Mouse (Mus musculus) heart, embryonic 16.5 days (tissue): ENCODE results near the gene Csnk2a2. TPM values are rescaled to one million over a fixed set of nuclear protein-coding genes. Genes with fewer than 3 reads are reported as not detected.
A peak's percentile ranks its signal among the peaks of the same experiment; 100 is the strongest.

Source experiments
- ATAC-seq: fragments of 200-750 bp; cut with Nextera tagmentation; replicated peaks from 2 replicates; pipeline ENCODE4 v1.8.0; 2017; ENCODE audit warnings: moderate number of reproducible peaks; ENCODE audit not compliant: insufficient read depth, low FRiP score; ENCODE audit errors: extremely low read depth
- H3K27ac ChIP-seq: fragments of 300-500 bp; sonication (generic); 2 replicates; pipeline ENCODE4 v1.5.1; 2014; ENCODE audit warnings: mild to moderate bottlenecking, low read length, control low read depth, moderate library complexity
- H3K27me3 ChIP-seq: fragments of 300-500 bp; sonication (generic); 2 replicates; pipeline ENCODE4 v1.6.1; 2014; ENCODE audit warnings: low read length, mixed read lengths; ENCODE audit not compliant: control insufficient read depth, insufficient read depth
- H3K36me3 ChIP-seq: fragments of 300-500 bp; sonication (generic); 2 replicates; pipeline ENCODE4 v1.6.1; 2014; ENCODE audit not compliant: control insufficient read depth, insufficient read depth
- H3K4me1 ChIP-seq: fragments of 300-500 bp; sonication (generic); 2 replicates; pipeline ENCODE4 v1.6.1; 2014; ENCODE audit warnings: low read length, mixed read lengths; ENCODE audit not compliant: control insufficient read depth, insufficient read depth
- H3K4me2 ChIP-seq: fragments of 300-500 bp; sonication (generic); 2 replicates; pipeline ENCODE4 v1.6.1; 2014; ENCODE audit warnings: low read depth, mild to moderate bottlenecking, control low read depth, low read length
- H3K4me3 ChIP-seq: fragments of 300-500 bp; sonication (generic); 2 replicates; pipeline ENCODE4 v1.5.1; 2014; ENCODE audit warnings: mild to moderate bottlenecking, control low read depth, low read length
- H3K9ac ChIP-seq: fragments of 300-500 bp; sonication (generic); 2 replicates; pipeline ENCODE4 v1.6.1; 2014; ENCODE audit warnings: low read length, control low read depth
- H3K9me3 ChIP-seq: fragments of 300-500 bp; sonication (generic); replicated peaks from 2 replicates; pipeline ENCODE4 v1.6.1; 2016; ENCODE audit warnings: low read length; ENCODE audit not compliant: control insufficient read depth
- WGBS: fragments of 180-500 bp; shearing (Covaris S2); extraction: QIAGEN DNeasy Blood & Tissue Kit; methylation state at CpG from one replicate; pipeline ENCODE4 v1.1.7; 2014; 5-methylcytosine and 5-hydroxymethylcytosine counted together
- polyA plus RNA-seq: library from polyadenylated mRNA; unstranded; fragments of >200 nt; fragmentation: Nextera tagmentation; extraction: Ambion mirVana; gene quantifications from 2 replicates; pipeline ENCODE4 v1.2.1, GENCODE M21; 2015

Csnk2a2 gene
- polyA plus RNA-seq, 1 experiment from 2014 or later: 6.0 TPM

GRCm38 (mm10) chr8:95434233-95434632 lies 55.6 kb downstream of the Csnk2a2 start:
- Histone ChIP-seq H3K9ac (peak overlapping the region; percentile 98), H3K36me3 (no peaks in the 10 kb centered on the region), H3K4me1 (peaks cover 37% of the 10 kb centered on the region), H3K4me2 (peak overlapping the region; percentile 66), H3K27ac (peak overlapping the region; percentile 97), H3K27me3 (no peaks in the 10 kb centered on the region), H3K4me3 (peak overlapping the region; percentile 99), H3K9me3 (no peaks in the 10 kb centered on the region)
- WGBS: under 1% methylated on average over 25 of the region's 25 CpGs
- ATAC-seq: peak; percentile 2; the same call in 1 of the 2 replicates

DNA sequence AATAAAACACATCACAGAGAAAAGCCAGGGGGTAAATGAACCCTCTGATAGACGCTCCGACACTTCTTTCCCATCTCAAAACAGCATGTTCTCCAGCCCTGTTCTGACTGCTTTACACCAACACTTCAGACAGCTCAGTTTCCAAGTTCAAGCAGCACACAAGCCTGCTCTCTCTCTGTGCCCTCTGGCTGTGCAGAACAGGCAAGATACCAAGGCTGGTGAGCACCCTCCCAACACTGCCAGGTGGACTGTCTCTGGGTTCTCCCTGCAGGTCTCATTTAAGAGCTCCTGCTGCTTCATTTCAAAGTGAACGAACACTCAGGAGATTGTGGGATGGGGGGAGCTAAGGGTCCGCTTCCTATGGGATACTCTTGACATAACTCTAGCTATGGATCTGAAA lies 56.7 kb downstream of the Csnk2a2 start:
- Histone ChIP-seq H3K27ac (peak overlapping the region; percentile 97), H3K27me3 (no peaks in the 10 kb centered on the region), H3K4me1 (peaks cover 48% of the 10 kb centered on the region), H3K36me3 (no peaks in the 10 kb centered on the region), H3K9me3 (no peaks in the 10 kb centered on the region), H3K9ac (peak overlapping the region; percentile 98), H3K4me2 (peak overlapping the region; percentile 66), H3K4me3 (peak overlapping the region; percentile 99)
- no peak for ATAC-seq
- 37% methylated on average over 4 of the region's 4 CpGs for WGBS

DNA sequence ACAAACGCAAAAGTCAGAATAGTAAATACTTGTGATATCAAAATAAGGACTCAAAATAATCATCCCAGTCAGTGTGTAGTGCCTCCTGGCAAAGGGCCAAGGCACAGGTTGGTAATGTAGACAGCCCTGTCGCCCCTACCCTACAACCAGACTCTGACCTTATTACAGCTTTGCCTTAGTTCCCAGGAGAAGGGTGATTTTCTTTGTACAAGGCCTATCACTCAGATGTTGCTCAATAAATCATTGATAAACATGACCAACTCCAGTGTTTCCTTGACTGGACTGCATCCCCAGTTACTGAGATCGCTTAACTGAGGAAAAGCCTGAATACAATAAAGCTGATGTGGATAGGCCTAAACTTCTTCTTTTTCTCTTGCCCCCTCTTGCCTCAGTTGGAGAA lies 57.4 kb downstream of the Csnk2a2 start:
- ATAC-seq: no peak
- Histone ChIP-seq H3K4me1 (peaks cover 55% of the 10 kb centered on the region), H3K9me3 (no peaks in the 10 kb centered on the region), H3K4me3 (peak overlapping the region; percentile 99), H3K4me2 (peak overlapping the region; percentile 66), H3K27ac (peak overlapping the region; percentile 97), H3K27me3 (no peaks in the 10 kb centered on the region), H3K36me3 (no peaks in the 10 kb centered on the region), H3K9ac (peak overlapping the region; percentile 98)
- WGBS: 36% methylated on average over 3 of the region's 3 CpGs

GRCm38 (mm10) chr8:95429945-95430344 lies 59.9 kb downstream of the Csnk2a2 start:
- 12% methylated on average over 3 of the region's 3 CpGs for WGBS
- Histone ChIP-seq H3K4me2 (peak overlapping the region; percentile 55), H3K4me3 (peak overlapping the region; percentile 25), H3K9me3 (no peaks in the 10 kb centered on the region), H3K4me1 (peaks cover 73% of the 10 kb centered on the region), H3K9ac (peak overlapping the region; percentile 60), H3K27me3 (no peaks in the 10 kb centered on the region), H3K36me3 (no peaks in the 10 kb centered on the region), H3K27ac (peak overlapping the region; percentile 98)
- peak; percentile 45 for ATAC-seq

DNA sequence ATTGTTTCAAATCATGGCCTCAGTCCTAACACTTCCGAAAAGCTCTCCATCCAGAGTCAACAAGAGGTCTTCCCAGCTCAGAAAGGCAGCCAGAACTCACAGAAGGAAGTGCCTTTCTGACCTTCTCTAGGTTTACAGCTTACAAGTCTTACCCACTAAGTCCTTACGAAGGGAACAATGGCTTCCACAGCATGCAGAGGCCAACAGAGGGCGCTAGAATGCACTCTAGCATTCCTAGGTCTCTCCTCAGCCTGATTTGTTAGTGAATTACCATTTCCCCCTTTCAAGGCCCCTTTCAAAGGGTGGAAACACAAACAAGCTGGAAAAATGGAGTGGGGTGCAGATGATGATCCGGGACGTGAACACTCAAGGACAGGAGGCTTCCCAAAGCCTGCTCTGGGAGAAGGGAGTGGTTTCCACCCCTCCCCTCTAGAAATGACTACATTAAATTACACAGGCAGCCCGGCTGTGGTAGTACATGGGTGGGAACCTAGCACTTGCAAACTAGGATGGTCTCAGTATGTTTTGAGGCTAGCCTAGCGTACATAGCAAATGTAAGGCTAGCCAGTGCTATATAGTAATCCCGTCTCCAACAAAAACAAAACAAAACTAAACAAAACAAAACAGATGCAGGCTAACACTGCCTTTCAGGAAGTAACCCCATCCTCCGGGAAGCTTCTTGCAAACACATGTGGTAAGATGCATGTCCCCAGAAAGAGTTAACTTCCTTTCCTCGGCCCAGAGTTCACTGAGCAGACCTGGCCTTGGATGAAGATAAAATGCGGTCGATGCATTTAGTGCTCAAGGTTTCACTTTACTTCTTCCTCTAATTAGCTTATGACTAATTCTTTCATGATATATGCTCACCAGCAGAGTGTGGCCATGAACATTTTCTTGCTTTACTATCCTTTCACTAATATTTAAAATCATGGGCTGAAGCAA lies 62.0 kb downstream of the Csnk2a2 start:
- Histone ChIP-seq H3K9ac (peak overlapping the region; percentile 30), H3K9me3 (no peaks in the 10 kb centered on the region), H3K4me3 (peak overlapping the region; percentile 17), H3K27me3 (no peaks in the 10 kb centered on the region), H3K27ac (peak overlapping the region; percentile 98), H3K4me1 (peaks cover 77% of the 10 kb centered on the region), H3K36me3 (peaks cover 1% of the 10 kb centered on the region), H3K4me2 (peak overlapping the region; percentile 34)
- ATAC-seq: 0 out of 2 replicates have a peak, but pooled peaks have one; percentile 24
- 13% methylated on average over 12 of the region's 12 CpGs for WGBS

GRCm38 (mm10) chr8:95426781-95427281 lies 63.0 kb downstream of the Csnk2a2 start:
- H3K4me2 ChIP-seq: peak overlapping the region; percentile 34
- H3K27me3 ChIP-seq: no peaks in the 10 kb centered on the region
- peak overlapping the region; percentile 98 for H3K27ac ChIP-seq
- 14% methylated on average over 2 of the region's 2 CpGs for WGBS
- H3K36me3 ChIP-seq: peaks cover 10% of the 10 kb centered on the region
- ATAC-seq: peak; percentile 73
- H3K9me3 ChIP-seq: no peaks in the 10 kb centered on the region
- H3K4me1 ChIP-seq: peaks cover 67% of the 10 kb centered on the region
- H3K4me3 ChIP-seq: no peak overlapping the region
- H3K9ac ChIP-seq: peak overlapping the region; percentile 40

DNA sequence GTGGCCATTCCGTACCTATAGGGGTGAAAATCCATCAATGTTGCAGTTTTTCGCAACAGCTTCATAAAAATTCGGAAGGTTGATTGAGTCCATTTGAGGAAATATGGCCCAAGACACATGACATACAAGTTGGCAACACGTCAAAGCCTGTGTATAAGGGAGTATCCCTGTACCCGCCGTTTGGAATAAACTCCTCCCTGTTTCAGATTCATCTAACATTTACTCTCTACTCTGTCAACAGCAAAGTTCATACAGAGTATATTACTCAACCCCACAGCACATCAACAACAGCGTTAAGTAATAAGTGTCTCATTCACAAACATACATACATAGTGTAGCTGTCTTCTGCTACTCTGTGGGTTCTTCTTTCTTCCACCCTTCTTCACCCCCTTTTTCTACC lies 65.2 kb downstream of the Csnk2a2 start:
- no peak overlapping the region for H3K9ac ChIP-seq
- WGBS: 72% methylated on average over 7 of the region's 7 CpGs
- no peak overlapping the region for H3K4me3 ChIP-seq
- no peak for ATAC-seq
- H3K4me2 ChIP-seq: no peak overlapping the region
- H3K27me3 ChIP-seq: no peaks in the 10 kb centered on the region
- H3K9me3 ChIP-seq: no peaks in the 10 kb centered on the region
- H3K36me3 ChIP-seq: peaks cover 31% of the 10 kb centered on the region
- H3K27ac ChIP-seq: peak overlapping the region; percentile 73
- peaks cover 52% of the 10 kb centered on the region for H3K4me1 ChIP-seq

DNA sequence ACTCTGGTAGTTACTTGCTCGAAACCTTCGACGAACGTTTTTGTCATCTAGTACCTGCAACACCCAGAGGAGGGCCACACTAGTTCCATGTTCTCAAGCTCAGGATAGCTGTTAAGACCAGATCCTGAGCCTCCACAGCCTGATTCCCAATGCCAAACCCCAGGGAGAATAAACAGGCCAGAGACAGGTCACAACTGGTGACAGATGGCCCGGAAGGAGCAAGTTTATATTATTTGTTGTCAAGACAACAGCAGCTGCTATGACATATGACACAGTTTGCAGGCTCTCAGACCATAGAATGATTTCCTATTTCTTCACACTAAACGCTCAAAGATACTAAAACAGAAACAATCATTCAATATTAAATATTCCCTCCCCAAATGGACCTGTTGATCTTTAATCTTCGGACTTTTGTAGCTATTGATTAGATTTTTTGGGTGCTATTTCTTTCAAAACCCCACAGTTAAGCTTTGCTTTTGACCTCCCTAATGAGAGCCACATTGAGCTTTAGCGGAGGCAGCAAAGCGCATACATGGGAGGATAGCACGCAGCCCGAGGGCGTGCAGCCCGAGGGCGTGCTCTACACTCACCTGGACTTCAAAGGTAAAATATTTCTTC lies 67.5 kb downstream of the Csnk2a2 start:
- Histone ChIP-seq H3K4me2 (no peak overlapping the region), H3K4me1 (peaks cover 28% of the 10 kb centered on the region), H3K27ac (no peak overlapping the region), H3K9me3 (no peaks in the 10 kb centered on the region), H3K4me3 (no peak overlapping the region), H3K27me3 (no peaks in the 10 kb centered on the region), H3K36me3 (peaks cover 35% of the 10 kb centered on the region), H3K9ac (no peak overlapping the region)
- 91% methylated on average over 14 of the region's 14 CpGs for WGBS
- no peak for ATAC-seq
